Mouse (Mus musculus): ENCODE measurements around the gene Tfap2e.

GRCm38 (mm10) chr4:126750863-126751555 lies 15.0 kb upstream of the Tfap2e start:
- no peak for TF ChIP-seq CTCF (IDR thresholded peaks at IDR 0.05; ENCODE audit: low read depth)
- TF ChIP-seq EP300 (IDR thresholded peaks at IDR 0.05; ENCODE audit: low read depth), result no peak

All from heart, postnatal 0 days (tissue).